Mouse (Mus musculus) kidney, embryonic 16.5 days (tissue): ENCODE measurements around the gene Prpf3. TPM values are rescaled to one million over a fixed set of nuclear protein-coding genes. Genes with fewer than 3 reads are reported as not detected.
"Not testable (repeated sequence)": the region's sequence is repeated elsewhere in the genome, so short reads cannot be mapped to it uniquely, and the experiment has no call there.

Experiments used
- ATAC-seq: fragments of 200-750 bp; cut with Nextera tagmentation; 2 replicates; pipeline ENCODE4 v1.8.0; 2017; ENCODE audit warnings: moderate TSS enrichment; ENCODE audit not compliant: low FRiP score, low TSS enrichment
- H3K27ac ChIP-seq: fragments of 300-500 bp; sonication (generic); 2 replicates; pipeline ENCODE4 v1.5.1; 2014; ENCODE audit warnings: low read length
- H3K27me3 ChIP-seq: fragments of 300-500 bp; sonication (generic); 2 replicates; pipeline ENCODE4 v1.6.1; 2014; ENCODE audit warnings: low read length, control low read depth, mixed read lengths; ENCODE audit not compliant: insufficient read depth
- H3K36me3 ChIP-seq: fragments of 300-500 bp; sonication (generic); 2 replicates; pipeline ENCODE4 v1.6.1; 2014; ENCODE audit warnings: low read length, control low read depth, mixed read lengths; ENCODE audit not compliant: insufficient read depth
- H3K4me1 ChIP-seq: fragments of 300-500 bp; sonication (generic); 2 replicates; pipeline ENCODE4 v1.6.1; 2014; ENCODE audit warnings: low read length, control low read depth, mixed read lengths; ENCODE audit not compliant: insufficient read depth
- H3K4me2 ChIP-seq: fragments of 300-500 bp; sonication (generic); replicated peaks from 2 replicates; pipeline ENCODE4 v1.6.1; 2014; ENCODE audit warnings: low read depth, low read length
- H3K4me3 ChIP-seq: fragments of 300-500 bp; sonication (generic); 2 replicates; pipeline ENCODE4 v1.5.1; 2014; ENCODE audit warnings: mild to moderate bottlenecking, low read length
- H3K9ac ChIP-seq: fragments of 300-500 bp; sonication (generic); replicated peaks from 2 replicates; pipeline ENCODE4 v1.6.1; 2014; ENCODE audit warnings: low read length
- H3K9me3 ChIP-seq: fragments of 300-500 bp; sonication (generic); 2 replicates; pipeline ENCODE4 v1.6.1; 2016; ENCODE audit warnings: low read length, control low read depth
- WGBS: fragments of 180-500 bp; shearing (Covaris S2); extraction: QIAGEN DNeasy Blood & Tissue Kit; methylation state at CpG from one replicate; pipeline ENCODE4 v1.1.7; 2014; 5-methylcytosine and 5-hydroxymethylcytosine counted together
- polyA plus RNA-seq: library from polyadenylated mRNA; unstranded; fragments of >200 nt; fragmentation: Nextera tagmentation; extraction: Ambion mirVana; gene quantifications from 2 replicates; pipeline ENCODE4 v1.2.1, GENCODE M21; 2015

Prpf3 gene
- polyA plus RNA-seq, 1 experiment from 2014 or later, result 56.3 TPM

GRCm38 (mm10) chr3:95894317-95895160, 38.9 kb upstream of the Prpf3 start:
- peak overlapping the region; percentile 77 for H3K4me2 ChIP-seq
- H3K27ac ChIP-seq, result peak overlapping the region; percentile 93
- H3K4me3 ChIP-seq, result peak overlapping the region; percentile 73
- H3K9me3 ChIP-seq, result no peaks in the 10 kb centered on the region
- peaks cover 7% of the 10 kb centered on the region; the same call in 1 of the 2 replicates for H3K36me3 ChIP-seq
- peak overlapping the region; percentile 80 for H3K9ac ChIP-seq
- peak; percentile 33; the same call in 1 of the 2 replicates for ATAC-seq
- H3K27me3 ChIP-seq, result no peaks in the 10 kb centered on the region
- H3K4me1 ChIP-seq, result peaks cover 36% of the 10 kb centered on the region
- 3% methylated on average over 14 of the region's 16 CpGs for WGBS

- not testable (repeated sequence) for H3K36me3 ChIP-seq, H3K27me3 ChIP-seq, H3K9me3 ChIP-seq
- 0% methylated on average over 25 of the region's 43 CpGs for WGBS
- Histone ChIP-seq H3K9ac (peak within 1 kb of the TSS; percentile 80), H3K27ac (peak within 1 kb of the TSS; percentile 93), H3K4me3 (peak within 1 kb of the TSS; percentile 73), H3K4me1 (peaks cover 28% of the 10 kb centered on the region), H3K4me2 (peak within 1 kb of the TSS; percentile 77)
- ATAC-seq, result peak; percentile 96
Measured at GRCm38 (mm10) chr3:95893606-95894316, 38.1 kb upstream of the Prpf3 start, which contains the start of gene Aph1a. Aph1a (plus strand) TSS chr3:95893969.

GRCm38 (mm10) chr3:95893126-95893525, 37.4 kb upstream of the Prpf3 start:
- H3K4me3 ChIP-seq, result peak overlapping the region; percentile 73
- H3K4me2 ChIP-seq, result peak overlapping the region; percentile 61
- no peaks in the 10 kb centered on the region for H3K9me3 ChIP-seq
- peaks cover 28% of the 10 kb centered on the region for H3K4me1 ChIP-seq
- peaks cover 7% of the 10 kb centered on the region; the same call in 1 of the 2 replicates for H3K36me3 ChIP-seq
- H3K27ac ChIP-seq, result peak overlapping the region; percentile 92
- 8% methylated on average over 7 of the region's 7 CpGs for WGBS
- no peaks in the 10 kb centered on the region for H3K27me3 ChIP-seq
- no peak for ATAC-seq
- H3K9ac ChIP-seq, result peak overlapping the region; percentile 53

- Histone ChIP-seq H3K4me1 (peaks cover 31% of the 10 kb centered on the region), H3K4me3 (peak overlapping the region; percentile 37), H3K27me3 (no peaks in the 10 kb centered on the region), H3K9me3 (no peaks in the 10 kb centered on the region), H3K36me3 (0 out of 2 replicates have a peak, but pooled peaks cover 1% of the 10 kb centered on the region), H3K4me2 (peak overlapping the region; percentile 61), H3K27ac (peak overlapping the region; percentile 92), H3K9ac (peak overlapping the region; percentile 40)
- peak; percentile 40; the same call in 1 of the 2 replicates for ATAC-seq
- WGBS, result 24% methylated on average over 11 of the region's 11 CpGs
Measured at GRCm38 (mm10) chr3:95892066-95893052, 36.7 kb upstream of the Prpf3 start.

- H3K4me1 ChIP-seq, result peaks cover 31% of the 10 kb centered on the region
- peak within 1 kb of the TSS; percentile 49 for H3K4me2 ChIP-seq
- H3K9me3 ChIP-seq, result no peaks in the 10 kb centered on the region
- no peak; the same call in 1 of the 2 replicates for ATAC-seq
- H3K4me3 ChIP-seq, result peak within 1 kb of the TSS; percentile 37
- peak within 1 kb of the TSS; percentile 40 for H3K9ac ChIP-seq
- H3K27ac ChIP-seq, result peak within 1 kb of the TSS; percentile 90
- 12% methylated on average over 12 of the region's 12 CpGs for WGBS
- no peaks in the 10 kb centered on the region for H3K27me3 ChIP-seq
- no peaks in the 10 kb centered on the region for H3K36me3 ChIP-seq
Measured at GRCm38 (mm10) chr3:95891211-95892065, 35.8 kb upstream of the Prpf3 start, which contains the start of gene BC028528. BC028528 (minus strand) TSS chr3:95892005.

GRCm38 (mm10) chr3:95889664-95890063, 34.0 kb upstream of the Prpf3 start:
- no peak for ATAC-seq
- no peaks in the 10 kb centered on the region for H3K9me3 ChIP-seq
- WGBS, result 72% methylated on average over 3 of the region's 3 CpGs
- no peak overlapping the region for H3K9ac ChIP-seq
- no peak overlapping the region for H3K27ac ChIP-seq
- H3K4me1 ChIP-seq, result peaks cover 26% of the 10 kb centered on the region
- H3K4me3 ChIP-seq, result no peak overlapping the region
- no peak overlapping the region for H3K4me2 ChIP-seq
- H3K36me3 ChIP-seq, result no peaks in the 10 kb centered on the region
- H3K27me3 ChIP-seq, result no peaks in the 10 kb centered on the region

GRCm38 (mm10) chr3:95887596-95887995, 31.9 kb upstream of the Prpf3 start:
- no peaks in the 10 kb centered on the region for H3K9me3 ChIP-seq
- no peak overlapping the region for H3K9ac ChIP-seq
- H3K27me3 ChIP-seq, result no peaks in the 10 kb centered on the region
- H3K4me3 ChIP-seq, result no peak overlapping the region
- WGBS, result 44% methylated on average over 4 of the region's 4 CpGs
- H3K4me2 ChIP-seq, result no peak overlapping the region
- no peak overlapping the region for H3K27ac ChIP-seq
- H3K4me1 ChIP-seq, result peaks cover 31% of the 10 kb centered on the region
- H3K36me3 ChIP-seq, result no peaks in the 10 kb centered on the region
- ATAC-seq, result peak; percentile 64; the same call in 1 of the 2 replicates

GRCm38 (mm10) chr3:95884400-95884799, 28.7 kb upstream of the Prpf3 start:
- no peaks in the 10 kb centered on the region for H3K36me3 ChIP-seq
- H3K27me3 ChIP-seq, result no peaks in the 10 kb centered on the region
- no peak overlapping the region for H3K9ac ChIP-seq
- H3K4me3 ChIP-seq, result no peak overlapping the region
- H3K4me2 ChIP-seq, result no peak overlapping the region
- no peak overlapping the region for H3K27ac ChIP-seq
- H3K9me3 ChIP-seq, result no peaks in the 10 kb centered on the region
- peaks cover 11% of the 10 kb centered on the region; the same call in 1 of the 2 replicates for H3K4me1 ChIP-seq
- 68% methylated on average over 5 of the region's 5 CpGs for WGBS
- ATAC-seq, result no peak
